Mouse (Mus musculus) forebrain, embryonic 12.5 days (tissue): Measurements from ENCODE around the gene Pwwp2a. TPM values are rescaled to one million over a fixed set of nuclear protein-coding genes. Genes with fewer than 3 reads are reported as not detected.
A peak's percentile ranks its signal among the peaks of the same experiment; 100 is the strongest.

Source experiments
- ATAC-seq: fragments of 200-750 bp; cut with Nextera tagmentation; 2 replicates; pipeline ENCODE4 v1.8.0; 2017; ENCODE audit warnings: moderate TSS enrichment; ENCODE audit not compliant: low FRiP score
- H3K27ac ChIP-seq: fragments of 300-500 bp; sonication (generic); 2 replicates; pipeline ENCODE4 v1.5.1; 2016; ENCODE audit warnings: mild to moderate bottlenecking
- H3K27me3 ChIP-seq: fragments of 300-500 bp; sonication (generic); 2 replicates; pipeline ENCODE4 v1.6.1; 2016; ENCODE audit warnings: mild to moderate bottlenecking
- H3K36me3 ChIP-seq: fragments of 300-500 bp; sonication (generic); replicated peaks from 2 replicates; pipeline ENCODE4 v1.6.1; 2016; ENCODE audit warnings: mild to moderate bottlenecking
- H3K4me1 ChIP-seq: fragments of 300-500 bp; sonication (generic); 2 replicates; pipeline ENCODE4 v1.6.1; 2016
- H3K4me2 ChIP-seq: fragments of 300-500 bp; sonication (generic); 2 replicates; pipeline ENCODE4 v1.6.1; 2016; ENCODE audit warnings: mild to moderate bottlenecking, moderate library complexity
- H3K4me3 ChIP-seq: fragments of 300-500 bp; sonication (generic); replicated peaks from 2 replicates; pipeline ENCODE4 v1.5.1; 2016; ENCODE audit warnings: mild to moderate bottlenecking
- H3K9ac ChIP-seq: fragments of 300-500 bp; sonication (generic); 2 replicates; pipeline ENCODE4 v1.6.1; 2016; ENCODE audit warnings: mild to moderate bottlenecking
- H3K9me3 ChIP-seq: fragments of 300-500 bp; sonication (generic); 2 replicates; pipeline ENCODE4 v1.6.1; 2016
- WGBS: fragments of 180-500 bp; shearing (Covaris S2); methylation state at CpG from one replicate; pipeline ENCODE4 v1.1.7; 2016; 5-methylcytosine and 5-hydroxymethylcytosine counted together
- polyA plus RNA-seq: library from polyadenylated mRNA; unstranded; fragments of >200 nt; fragmentation: Nextera tagmentation; extraction: Ambion mirVana; gene quantifications from 2 replicates; pipeline ENCODE4 v1.2.1, GENCODE M21; 2016

Pwwp2a gene
- polyA plus RNA-seq, 1 experiment from 2014 or later, result 48.4 TPM

- Histone ChIP-seq H3K4me2 (no peak overlapping the region), H3K36me3 (no peaks in the 10 kb centered on the region), H3K9me3 (no peaks in the 10 kb centered on the region), H3K4me3 (no peak overlapping the region), H3K27me3 (no peaks in the 10 kb centered on the region), H3K9ac (no peak overlapping the region), H3K4me1 (peaks cover 14% of the 10 kb centered on the region), H3K27ac (peak overlapping the region; percentile 43; the same call in 1 of the 2 replicates)
- peak; percentile 46; the same call in 1 of the 2 replicates for ATAC-seq
- 47% methylated on average over 19 of the region's 19 CpGs for WGBS
These were observed 14.6 kb upstream of the Pwwp2a start for GRCm38 (mm10) chr11:43667038-43667745.

GRCm38 (mm10) chr11:43682415-43683217, 818 bp downstream of the Pwwp2a start:
- H3K9ac ChIP-seq, result peak overlapping the region; percentile 97
- H3K36me3 ChIP-seq, result peaks cover 10% of the 10 kb centered on the region
- H3K27ac ChIP-seq, result peak overlapping the region; percentile 97
- WGBS, result under 1% methylated on average over 70 of the region's 72 CpGs
- peak; percentile 37 for ATAC-seq
- H3K4me2 ChIP-seq, result peak overlapping the region; percentile 77
- H3K9me3 ChIP-seq, result no peaks in the 10 kb centered on the region
- peaks cover 23% of the 10 kb centered on the region for H3K4me1 ChIP-seq
- H3K27me3 ChIP-seq, result no peaks in the 10 kb centered on the region
- peak overlapping the region; percentile 94 for H3K4me3 ChIP-seq

- WGBS, result 92% methylated on average over 1 of the region's 1 CpGs
- Histone ChIP-seq H3K9me3 (no peaks in the 10 kb centered on the region), H3K4me3 (no peak overlapping the region), H3K36me3 (peaks cover 59% of the 10 kb centered on the region), H3K27ac (no peak overlapping the region), H3K4me1 (peaks cover 8% of the 10 kb centered on the region), H3K9ac (no peak overlapping the region), H3K4me2 (no peak overlapping the region), H3K27me3 (no peaks in the 10 kb centered on the region)
- no peak for ATAC-seq
These were observed 7.1 kb downstream of the Pwwp2a start for GRCm38 (mm10) chr11:43688850-43689249.

- Histone ChIP-seq H3K9ac (no peak overlapping the region), H3K36me3 (peaks cover 51% of the 10 kb centered on the region), H3K4me1 (peaks cover 4% of the 10 kb centered on the region; the same call in 1 of the 2 replicates), H3K4me3 (no peak overlapping the region), H3K9me3 (no peaks in the 10 kb centered on the region), H3K27ac (no peak overlapping the region), H3K4me2 (no peak overlapping the region), H3K27me3 (no peaks in the 10 kb centered on the region)
- ATAC-seq, result no peak
- WGBS, result 86% methylated on average over 4 of the region's 4 CpGs
These were observed 14.8 kb downstream of the Pwwp2a start for GRCm38 (mm10) chr11:43696623-43697022.

GRCm38 (mm10) chr11:43698621-43699020, 16.8 kb downstream of the Pwwp2a start:
- Histone ChIP-seq H3K36me3 (peaks cover 35% of the 10 kb centered on the region), H3K27ac (no peak overlapping the region), H3K9me3 (no peaks in the 10 kb centered on the region), H3K4me2 (no peak overlapping the region), H3K4me3 (no peak overlapping the region), H3K4me1 (peaks cover 4% of the 10 kb centered on the region; the same call in 1 of the 2 replicates), H3K9ac (no peak overlapping the region), H3K27me3 (no peaks in the 10 kb centered on the region)
- 88% methylated on average over 5 of the region's 5 CpGs for WGBS
- no peak for ATAC-seq

- Histone ChIP-seq H3K36me3 (peaks cover 43% of the 10 kb centered on the region), H3K27ac (no peak overlapping the region), H3K4me2 (no peak overlapping the region), H3K9ac (no peak overlapping the region), H3K27me3 (no peaks in the 10 kb centered on the region), H3K4me3 (no peak overlapping the region), H3K9me3 (no peaks in the 10 kb centered on the region), H3K4me1 (peaks cover 4% of the 10 kb centered on the region; the same call in 1 of the 2 replicates)
- 92% methylated on average over 3 of the region's 3 CpGs for WGBS
- ATAC-seq, result no peak
These were observed 18.5 kb downstream of the Pwwp2a start for GRCm38 (mm10) chr11:43700291-43700690.

GRCm38 (mm10) chr11:43703552-43703951, 21.8 kb downstream of the Pwwp2a start:
- 73% methylated on average over 1 of the region's 1 CpGs for WGBS
- peaks cover 34% of the 10 kb centered on the region for H3K36me3 ChIP-seq
- no peaks in the 10 kb centered on the region for H3K9me3 ChIP-seq
- H3K9ac ChIP-seq, result no peak overlapping the region
- H3K4me3 ChIP-seq, result no peak overlapping the region
- no peak overlapping the region for H3K27ac ChIP-seq
- no peak for ATAC-seq
- no peaks in the 10 kb centered on the region for H3K4me1 ChIP-seq
- no peaks in the 10 kb centered on the region for H3K27me3 ChIP-seq
- no peak overlapping the region for H3K4me2 ChIP-seq

- Histone ChIP-seq H3K27ac (no peak overlapping the region), H3K27me3 (no peaks in the 10 kb centered on the region), H3K9me3 (no peaks in the 10 kb centered on the region), H3K4me3 (no peak overlapping the region), H3K4me2 (no peak overlapping the region), H3K36me3 (peaks cover 35% of the 10 kb centered on the region), H3K9ac (no peak overlapping the region), H3K4me1 (no peaks in the 10 kb centered on the region)
- 92% methylated on average over 10 of the region's 10 CpGs for WGBS
- no peak for ATAC-seq
These were observed 24.0 kb downstream of the Pwwp2a start for GRCm38 (mm10) chr11:43705751-43706150.

- Histone ChIP-seq H3K9me3 (no peaks in the 10 kb centered on the region), H3K9ac (no peak overlapping the region), H3K4me1 (no peaks in the 10 kb centered on the region), H3K27me3 (no peaks in the 10 kb centered on the region), H3K4me3 (no peak overlapping the region), H3K36me3 (peaks cover 33% of the 10 kb centered on the region), H3K4me2 (no peak overlapping the region), H3K27ac (no peak overlapping the region)
- ATAC-seq, result no peak
- WGBS, result 94% methylated on average over 2 of the region's 2 CpGs
These were observed 26.6 kb downstream of the Pwwp2a start for GRCm38 (mm10) chr11:43708409-43708808.

GRCm38 (mm10) chr11:43712178-43712577, 30.4 kb downstream of the Pwwp2a start:
- 93% methylated on average over 4 of the region's 4 CpGs for WGBS
- no peak for ATAC-seq
- Histone ChIP-seq H3K4me3 (no peak overlapping the region), H3K9me3 (no peaks in the 10 kb centered on the region), H3K4me1 (no peaks in the 10 kb centered on the region), H3K27me3 (no peaks in the 10 kb centered on the region), H3K4me2 (no peak overlapping the region), H3K27ac (no peak overlapping the region), H3K9ac (no peak overlapping the region), H3K36me3 (peaks cover 29% of the 10 kb centered on the region)

- Histone ChIP-seq H3K4me1 (no peaks in the 10 kb centered on the region), H3K9me3 (no peaks in the 10 kb centered on the region), H3K36me3 (peaks cover 23% of the 10 kb centered on the region), H3K9ac (no peak overlapping the region), H3K27me3 (no peaks in the 10 kb centered on the region), H3K4me2 (no peak overlapping the region), H3K4me3 (no peak overlapping the region), H3K27ac (no peak overlapping the region)
- whole genome bisulfite sequencing, result 92% methylated on average over 3 of the region's 3 CpGs
- no peak for ATAC-seq
These were observed 41.6 kb downstream of the Pwwp2a start for GRCm38 (mm10) chr11:43723411-43723810.

GRCm38 (mm10) chr11:43727796-43728195, 46.0 kb downstream of the Pwwp2a start:
- ATAC-seq, result no peak
- Histone ChIP-seq H3K4me3 (no peak overlapping the region), H3K4me2 (no peak overlapping the region), H3K36me3 (peaks cover 38% of the 10 kb centered on the region), H3K9ac (no peak overlapping the region), H3K4me1 (no peaks in the 10 kb centered on the region), H3K27me3 (no peaks in the 10 kb centered on the region), H3K9me3 (no peaks in the 10 kb centered on the region), H3K27ac (no peak overlapping the region)
- 85% methylated on average over 7 of the region's 7 CpGs for WGBS
